Mouse (Mus musculus) embryonic facial prominence, embryonic 14.5 days (tissue): ENCODE results near the gene Mdga2. TPM values are rescaled to one million over a fixed set of nuclear protein-coding genes. Genes with fewer than 3 reads are reported as not detected.

Experiments
- ATAC-seq: fragments of 200-750 bp; cut with Nextera tagmentation; 2 replicates; pipeline ENCODE4 v1.8.0; 2017; ENCODE audit warnings: low read depth, moderate number of reproducible peaks, moderate TSS enrichment
- DNase-seq: peaks from one replicate; pipeline ENCODE4 v3.0.0-alpha.2; 2015; ENCODE audit warnings: low spot score
- H3K27ac ChIP-seq: fragments of 300-500 bp; sonication (generic); replicated peaks from 2 replicates; pipeline ENCODE4 v1.5.1; 2014; ENCODE audit warnings: low read depth, mild to moderate bottlenecking, low read length, moderate library complexity
- H3K27me3 ChIP-seq: fragments of 300-500 bp; sonication (generic); replicated peaks from 2 replicates; pipeline ENCODE4 v1.6.1; 2014; ENCODE audit warnings: low read length; ENCODE audit not compliant: control insufficient read depth, insufficient read depth
- H3K36me3 ChIP-seq: fragments of 300-500 bp; sonication (generic); 2 replicates; pipeline ENCODE4 v1.6.1; 2014; ENCODE audit warnings: low read length, mixed read lengths; ENCODE audit not compliant: control insufficient read depth, insufficient read depth
- H3K4me1 ChIP-seq: fragments of 300-500 bp; sonication (generic); 2 replicates; pipeline ENCODE4 v1.6.1; 2014; ENCODE audit warnings: antibody characterized with exemption, low read length; ENCODE audit not compliant: control insufficient read depth, insufficient read depth
- H3K4me2 ChIP-seq: fragments of 300-500 bp; sonication (generic); 2 replicates; pipeline ENCODE4 v1.6.1; 2014; ENCODE audit warnings: low read depth, mild to moderate bottlenecking, low read length, moderate library complexity, mixed read lengths
- H3K4me3 ChIP-seq: fragments of 300-500 bp; sonication (generic); 2 replicates; pipeline ENCODE4 v1.5.1; 2014; ENCODE audit warnings: low read depth, mild to moderate bottlenecking, low read length
- H3K9ac ChIP-seq: fragments of 300-500 bp; sonication (generic); 2 replicates; pipeline ENCODE4 v1.6.1; 2014; ENCODE audit warnings: low read depth, mild to moderate bottlenecking, low read length, moderate library complexity, mixed read lengths
- H3K9me3 ChIP-seq: fragments of 300-500 bp; sonication (generic); 2 replicates; pipeline ENCODE4 v1.6.1; 2016; ENCODE audit warnings: low read length; ENCODE audit not compliant: control insufficient read depth
- WGBS: fragments of 180-500 bp; shearing (Covaris S2); extraction: QIAGEN DNeasy Blood & Tissue Kit; methylation state at CpG from one replicate; pipeline ENCODE4 v1.1.7; 2014; 5-methylcytosine and 5-hydroxymethylcytosine counted together
- polyA plus RNA-seq: library from polyadenylated mRNA; unstranded; fragments of >200 nt; fragmentation: Nextera tagmentation; extraction: Ambion mirVana; gene quantifications from 2 replicates; pipeline ENCODE4 v1.2.1, GENCODE M21; 2014

The Mdga2 gene
- polyA plus RNA-seq, 1 experiment from 2014 or later = 3.0 TPM

DNA sequence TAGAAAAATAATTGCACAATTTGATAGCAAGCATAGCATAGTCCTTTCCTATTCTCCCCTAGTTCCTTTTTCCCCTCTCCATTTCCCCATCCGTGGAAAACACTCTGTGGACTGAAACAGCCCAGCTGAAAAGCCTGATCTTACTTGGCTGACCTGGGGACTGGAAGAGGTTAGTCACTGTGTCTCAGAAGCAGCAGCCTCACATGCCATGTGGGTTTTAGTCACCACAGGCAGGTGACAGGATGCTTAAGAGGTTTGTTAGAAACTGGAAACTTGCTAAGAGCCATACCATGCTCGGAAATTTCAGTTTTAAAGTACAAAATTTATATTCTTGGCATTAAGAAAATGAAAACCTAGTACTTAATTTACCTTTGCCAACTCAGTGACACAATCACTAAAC, 514.9 kb downstream of the Mdga2 start:
- DNase-seq = peak; percentile 7
- Histone ChIP-seq H3K27me3 (no peaks in the 10 kb centered on the region), H3K36me3 (no peaks in the 10 kb centered on the region), H3K27ac (no peak overlapping the region), H3K9me3 (no peaks in the 10 kb centered on the region), H3K9ac (no peak overlapping the region), H3K4me1 (no peaks in the 10 kb centered on the region), H3K4me2 (no peak overlapping the region), H3K4me3 (no peak overlapping the region)
- ATAC-seq = no peak; the same call in 1 of the 2 replicates
- 22% methylated on average over 2 of the region's 2 CpGs for WGBS

DNA sequence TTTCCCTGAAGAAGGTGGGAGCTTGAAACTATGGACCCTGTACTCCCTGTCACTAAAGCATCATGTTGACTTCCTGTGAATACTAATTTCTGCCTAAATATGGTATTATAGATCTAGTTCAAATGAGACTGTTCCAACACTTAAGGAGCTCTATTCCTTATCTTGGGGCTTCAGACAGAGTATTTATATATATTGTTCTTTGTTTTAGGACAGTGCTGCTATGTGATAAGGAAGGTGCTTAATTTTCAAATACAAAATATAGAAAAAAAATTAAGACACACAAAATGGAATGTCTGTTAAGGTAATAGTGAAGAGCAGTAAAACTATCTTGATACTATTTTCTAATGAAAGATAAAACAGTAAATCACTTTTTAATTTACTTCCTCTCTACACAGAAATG, 517.3 kb downstream of the Mdga2 start:
- no peak overlapping the region for H3K27ac ChIP-seq
- no peak overlapping the region for H3K4me3 ChIP-seq
- no peak overlapping the region for H3K9ac ChIP-seq
- no peaks in the 10 kb centered on the region for H3K27me3 ChIP-seq
- no peaks in the 10 kb centered on the region for H3K36me3 ChIP-seq
- H3K4me1 ChIP-seq = no peaks in the 10 kb centered on the region
- ATAC-seq (no peak), DNase-seq (no peak)
- H3K4me2 ChIP-seq = no peak overlapping the region
- no peaks in the 10 kb centered on the region for H3K9me3 ChIP-seq

DNA sequence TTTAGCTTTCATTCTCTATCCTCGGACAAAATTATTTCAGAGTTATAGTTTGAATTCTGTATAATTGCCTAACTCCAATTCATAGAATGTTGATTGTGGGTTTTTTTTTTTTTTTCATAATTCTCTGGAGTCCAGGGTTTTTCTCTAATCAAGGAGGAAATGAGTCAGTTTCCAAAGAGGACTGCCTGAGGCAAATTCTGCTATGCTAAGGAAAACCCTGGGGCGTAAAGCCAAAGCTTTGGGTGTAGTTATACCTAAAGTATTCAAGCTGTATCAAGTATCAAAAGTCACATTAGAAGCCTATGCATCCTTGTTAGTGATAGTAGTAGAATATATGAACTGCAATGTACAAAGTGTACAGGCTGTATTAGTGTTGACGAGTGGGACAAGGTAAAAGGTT, 519.6 kb downstream of the Mdga2 start:
- H3K4me3 ChIP-seq = no peak overlapping the region
- ATAC-seq (no peak), DNase-seq (peak; percentile 9)
- H3K4me1 ChIP-seq = no peaks in the 10 kb centered on the region
- H3K27me3 ChIP-seq = no peaks in the 10 kb centered on the region
- no peaks in the 10 kb centered on the region for H3K36me3 ChIP-seq
- H3K9ac ChIP-seq = no peak overlapping the region
- WGBS = 73% methylated on average over 3 of the region's 3 CpGs
- no peaks in the 10 kb centered on the region for H3K9me3 ChIP-seq
- H3K27ac ChIP-seq = no peak overlapping the region
- no peak overlapping the region for H3K4me2 ChIP-seq

DNA sequence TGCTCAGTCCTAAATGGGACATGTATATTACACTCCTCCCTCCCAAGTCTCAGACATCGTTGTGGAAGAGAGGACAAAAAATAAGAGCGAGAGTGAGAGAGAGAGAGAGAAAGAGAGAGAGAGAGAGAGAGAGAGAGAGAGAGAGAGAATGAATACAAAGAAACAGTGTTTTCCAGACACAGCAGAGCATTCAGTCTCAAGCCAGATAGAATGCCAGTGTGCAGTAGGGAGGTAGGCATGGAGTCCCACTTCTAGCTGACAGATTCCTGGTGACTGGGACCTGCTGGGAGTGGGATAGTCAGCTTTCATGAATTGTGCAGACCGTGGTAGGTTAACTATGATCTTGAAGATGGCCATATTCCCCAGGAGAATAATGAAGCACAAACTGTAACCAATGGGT, 542.8 kb downstream of the Mdga2 start:
- no peaks in the 10 kb centered on the region for H3K27me3 ChIP-seq
- no peak overlapping the region for H3K9ac ChIP-seq
- H3K27ac ChIP-seq = no peak overlapping the region
- DNase-seq (no peak), ATAC-seq (no peak)
- no peaks in the 10 kb centered on the region for H3K9me3 ChIP-seq
- 69% methylated on average over 3 of the region's 3 CpGs for WGBS
- H3K4me3 ChIP-seq = no peak overlapping the region
- no peak overlapping the region for H3K4me2 ChIP-seq
- no peaks in the 10 kb centered on the region for H3K4me1 ChIP-seq
- no peaks in the 10 kb centered on the region for H3K36me3 ChIP-seq

DNA sequence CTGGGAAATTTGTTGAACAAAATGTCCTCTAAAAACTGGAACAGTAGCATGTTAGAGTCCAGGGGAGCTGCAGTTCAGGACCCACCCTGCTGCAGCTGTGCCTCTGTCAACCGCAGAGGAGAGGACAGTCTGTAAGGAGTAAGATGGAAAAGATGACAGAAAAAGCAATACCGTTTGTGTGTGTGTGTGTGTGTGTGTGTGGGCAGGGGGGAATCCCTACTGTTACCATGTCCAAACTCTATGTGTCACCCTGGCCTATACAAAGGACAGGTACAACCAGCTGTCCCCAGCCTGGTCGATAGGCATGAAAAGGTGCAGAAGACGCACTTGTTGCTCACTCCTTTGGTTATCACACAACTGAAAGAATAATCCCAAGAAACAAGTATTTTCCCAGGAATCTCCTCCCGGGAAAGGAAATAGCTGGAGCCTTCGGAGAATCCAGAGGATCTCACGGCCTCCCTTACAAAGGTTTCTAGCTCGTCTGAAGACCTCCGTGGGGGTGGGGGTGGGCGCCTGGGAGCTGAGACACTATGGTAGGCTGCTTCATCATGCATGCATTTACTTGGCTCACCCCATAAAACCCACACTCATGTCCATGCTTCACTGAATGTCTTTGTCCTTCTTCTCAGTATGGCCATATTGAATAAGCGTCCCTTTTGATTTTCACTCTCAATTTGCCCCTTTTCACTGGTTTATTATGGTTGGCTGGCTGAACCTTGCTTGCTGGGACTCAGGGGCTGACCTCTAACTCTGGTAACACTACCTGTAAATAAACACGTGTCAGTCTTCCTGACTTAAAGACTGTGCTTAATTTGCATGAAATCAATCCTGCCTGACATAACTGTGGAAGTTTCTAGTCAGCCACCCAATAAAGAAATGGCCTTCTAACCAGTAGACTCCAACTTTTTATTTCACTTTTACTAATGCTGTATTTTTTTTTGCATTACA, 573.5 kb downstream of the Mdga2 start:
- H3K4me3 ChIP-seq = no peak overlapping the region
- no peak overlapping the region for H3K4me2 ChIP-seq
- H3K9ac ChIP-seq = no peak overlapping the region
- no peaks in the 10 kb centered on the region for H3K36me3 ChIP-seq
- H3K27me3 ChIP-seq = no peaks in the 10 kb centered on the region
- ATAC-seq (no peak), DNase-seq (no peak)
- H3K4me1 ChIP-seq = no peaks in the 10 kb centered on the region
- WGBS = 72% methylated on average over 12 of the region's 12 CpGs
- no peaks in the 10 kb centered on the region for H3K9me3 ChIP-seq
- H3K27ac ChIP-seq = no peak overlapping the region

DNA sequence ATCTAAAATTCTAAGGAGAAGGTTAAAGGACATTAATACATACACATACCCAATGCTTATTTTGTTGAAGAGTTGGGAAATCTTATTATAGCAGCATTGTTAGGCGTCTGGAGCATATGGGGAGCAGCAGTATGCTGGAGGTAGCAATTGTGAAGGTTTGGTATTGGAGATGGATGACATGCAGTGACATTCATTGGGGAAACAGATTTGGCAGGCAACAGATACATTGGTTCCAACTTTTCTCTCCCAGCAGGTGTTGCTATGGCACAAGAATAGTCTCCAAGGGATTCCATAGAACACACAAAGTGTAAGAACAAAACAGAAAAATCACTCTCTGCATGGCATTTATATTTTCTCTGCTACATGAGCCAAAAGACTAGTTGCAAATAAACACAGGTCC, 581.9 kb downstream of the Mdga2 start:
- Histone ChIP-seq H3K9me3 (no peaks in the 10 kb centered on the region), H3K9ac (no peak overlapping the region), H3K27me3 (no peaks in the 10 kb centered on the region), H3K27ac (no peak overlapping the region), H3K4me1 (no peaks in the 10 kb centered on the region), H3K4me2 (no peak overlapping the region), H3K36me3 (no peaks in the 10 kb centered on the region), H3K4me3 (no peak overlapping the region)
- DNase-seq (peak; percentile 2), ATAC-seq (no peak)
- 47% methylated on average over 1 of the region's 1 CpGs for WGBS

DNA sequence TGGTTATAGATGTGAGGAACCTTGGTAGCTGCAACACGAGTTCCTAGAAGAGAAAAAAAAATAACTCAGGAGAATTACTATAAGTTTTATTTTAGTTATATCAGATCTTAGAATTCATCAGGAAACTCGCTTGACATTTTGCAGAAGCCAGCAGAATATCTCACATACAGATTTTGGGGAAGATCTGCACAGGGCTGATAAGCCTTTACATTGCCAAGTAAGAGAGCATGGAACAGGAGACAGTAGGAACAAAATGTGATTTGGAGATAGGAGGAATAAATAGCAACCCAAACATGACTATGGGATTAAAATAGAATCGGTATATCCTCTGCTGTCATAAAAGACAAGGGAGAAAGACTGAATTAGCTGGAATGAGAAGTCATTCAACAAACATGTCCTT, 602.4 kb downstream of the Mdga2 start:
- Histone ChIP-seq H3K27me3 (no peaks in the 10 kb centered on the region), H3K9ac (no peak overlapping the region), H3K36me3 (no peaks in the 10 kb centered on the region), H3K4me2 (no peak overlapping the region), H3K9me3 (no peaks in the 10 kb centered on the region), H3K4me3 (no peak overlapping the region), H3K4me1 (no peaks in the 10 kb centered on the region), H3K27ac (no peak overlapping the region)
- 83% methylated on average over 3 of the region's 3 CpGs for WGBS
- no peak for DNase-seq
- ATAC-seq = no peak

DNA sequence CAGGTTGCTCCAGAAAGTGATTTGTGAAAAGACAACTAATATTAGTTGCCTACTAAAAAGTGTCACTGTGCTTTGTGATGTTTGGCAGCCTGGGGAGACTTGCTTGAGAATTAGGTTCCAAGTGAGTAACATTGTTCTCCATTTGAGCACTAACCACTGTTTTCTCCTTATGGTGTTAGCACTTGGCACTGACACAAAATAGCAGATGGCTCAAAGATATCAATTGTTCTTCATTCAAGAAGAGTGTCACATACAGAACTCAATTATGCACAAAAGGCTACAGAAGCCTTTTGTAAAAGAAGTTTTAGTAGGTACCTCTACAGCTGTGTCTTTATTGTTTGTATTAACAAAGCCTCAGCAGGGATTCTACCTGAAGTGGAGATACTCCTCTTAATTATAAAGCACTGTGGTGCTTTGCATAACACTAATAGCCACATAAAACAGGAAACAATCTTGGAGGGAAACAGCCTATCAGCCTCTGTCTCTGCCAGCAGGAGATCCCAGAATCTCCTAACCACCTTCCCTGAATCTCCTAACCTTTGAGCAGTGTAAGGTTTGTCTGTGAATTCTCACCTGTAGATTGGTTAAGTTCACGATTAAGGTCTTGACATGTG, 630.6 kb downstream of the Mdga2 start:
- Histone ChIP-seq H3K9ac (no peak overlapping the region), H3K4me2 (no peak overlapping the region), H3K36me3 (no peaks in the 10 kb centered on the region), H3K4me1 (no peaks in the 10 kb centered on the region), H3K4me3 (no peak overlapping the region), H3K9me3 (no peaks in the 10 kb centered on the region), H3K27me3 (no peaks in the 10 kb centered on the region), H3K27ac (no peak overlapping the region)
- ATAC-seq = no peak
- WGBS = 40% methylated on average over 1 of the region's 1 CpGs
- no peak for DNase-seq

DNA sequence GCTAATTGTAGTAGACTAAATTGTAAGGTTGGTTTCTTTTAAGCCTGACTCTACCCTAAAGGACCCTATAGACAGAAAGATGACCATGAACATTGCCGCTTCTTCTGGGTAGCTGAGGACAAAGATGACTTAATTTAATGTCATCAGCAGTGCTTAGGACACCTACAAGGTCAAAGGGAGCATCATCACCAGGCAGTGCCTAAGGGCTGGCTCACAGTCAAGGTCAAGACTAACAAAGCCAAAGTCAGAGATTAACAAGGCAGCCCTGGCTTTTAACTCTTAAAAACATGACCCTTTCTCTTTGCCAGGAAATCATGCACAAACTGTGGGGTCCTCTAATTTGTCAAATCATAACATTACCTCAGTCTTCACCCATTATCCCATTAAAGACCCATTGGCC, 657.0 kb downstream of the Mdga2 start:
- WGBS = 100% methylated on average over 1 of the region's 1 CpGs
- Histone ChIP-seq H3K27ac (no peak overlapping the region), H3K4me3 (no peak overlapping the region), H3K4me2 (no peak overlapping the region), H3K9ac (no peak overlapping the region), H3K4me1 (no peaks in the 10 kb centered on the region), H3K9me3 (no peaks in the 10 kb centered on the region), H3K27me3 (no peaks in the 10 kb centered on the region), H3K36me3 (no peaks in the 10 kb centered on the region)
- no peak for ATAC-seq
- no peak for DNase-seq
